Mouse (Mus musculus) WW6 (cell line): ENCODE results near the gene Lce3e.

Source experiments
- DNase-seq: peaks from one replicate; pipeline ENCODE4 v3.0.0-alpha.2; 2013; ENCODE audit warnings: low read depth, low spot score

Gene Lce3e

DNA sequence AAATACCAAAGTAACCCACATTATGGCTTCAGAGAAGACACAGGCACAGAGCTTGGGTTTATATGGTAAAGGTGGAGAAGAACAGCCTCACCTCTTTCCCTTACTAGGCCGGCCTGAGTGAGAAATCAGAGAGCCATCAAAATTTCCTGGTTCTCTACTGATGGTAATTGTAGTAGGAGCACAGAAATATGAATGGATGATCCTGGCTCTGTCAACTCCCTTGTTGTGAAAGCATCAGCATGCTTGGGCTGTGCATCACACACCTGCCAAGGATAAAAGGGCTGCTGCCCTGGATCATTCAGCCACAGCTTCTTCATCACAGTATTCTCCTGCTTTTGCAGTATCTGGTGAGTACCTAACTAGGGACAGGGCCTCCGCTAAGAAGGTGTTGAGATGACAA lies at the start of gene Lce3e:
TSS of gene Lce3e (plus strand) at position 301 of the 400 bp plus-strand sequence.
- no peak for DNase-seq

- DNase-seq, result no peak
Observed at GRCm38 (mm10) chr3:92920364-92920763, 46.5 kb upstream of the Lce3e start.

- no peak for DNase-seq
Observed at GRCm38 (mm10) chr3:92926130-92926529, 40.7 kb upstream of the Lce3e start, which contains the start of gene Lce3a. TSS of gene Lce3a (minus strand) at chr3:92926230.

DNA sequence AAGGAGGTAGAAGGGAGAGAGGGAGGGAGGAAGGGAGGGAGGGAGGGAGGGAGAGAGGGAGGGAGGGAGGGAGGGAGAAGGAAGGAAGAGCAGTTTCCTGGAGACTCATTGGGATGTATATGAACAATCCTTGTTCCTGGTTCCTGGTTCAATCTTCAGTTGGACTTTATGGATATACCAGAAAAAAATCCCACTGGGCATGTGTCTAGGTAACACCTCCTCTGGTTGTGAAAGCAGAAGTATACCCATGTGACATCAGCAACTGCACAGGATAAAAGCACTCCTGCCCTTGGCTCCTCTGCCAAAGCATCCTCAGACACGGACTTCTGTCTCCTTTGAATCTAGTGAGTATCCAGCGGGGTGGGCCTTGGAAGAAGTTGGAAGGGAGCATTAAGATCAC lies 34.2 kb upstream of the Lce3e start, which contains the start of gene Lce3b:
TSS of gene Lce3b (plus strand) at position 301 of the 400 bp plus-strand sequence.
- no peak for DNase-seq

GRCm38 (mm10) chr3:92944186-92944585 lies 22.7 kb upstream of the Lce3e start, which contains the start of gene Lce3c:
TSS of gene Lce3c (plus strand) at chr3:92944486.
- no peak for DNase-seq

- no peak for DNase-seq
Observed at GRCm38 (mm10) chr3:92957090-92957489, 9.8 kb upstream of the Lce3e start, which contains the start of gene Lce3d. TSS of gene Lce3d (plus strand) at chr3:92957390.

- no peak for DNase-seq
Observed at GRCm38 (mm10) chr3:92978484-92978883, 11.6 kb downstream of the Lce3e start.

DNA sequence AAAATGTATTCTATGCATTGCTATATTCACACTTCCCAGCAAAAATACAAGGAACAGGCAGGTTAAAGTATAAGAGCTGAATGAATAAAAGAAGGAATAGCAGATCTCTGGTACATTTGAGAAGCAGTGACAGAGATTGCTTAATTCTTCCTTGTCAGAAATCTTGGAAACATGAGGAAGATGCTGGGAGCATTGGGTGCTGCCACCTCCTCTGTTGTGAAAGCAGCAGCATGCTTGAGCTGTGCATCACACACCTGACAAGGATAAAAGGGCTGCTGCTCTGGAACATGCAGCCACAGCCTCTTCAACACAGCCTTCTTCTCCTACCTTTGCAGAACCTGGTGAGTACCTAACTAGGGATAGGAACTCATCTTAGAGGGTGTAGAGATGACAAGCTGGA lies 25.1 kb downstream of the Lce3e start, which contains the start of gene Lce3f:
TSS of gene Lce3f (plus strand) at position 301 of the 400 bp plus-strand sequence.
- DNase-seq, result no peak

GRCm38 (mm10) chr3:92998691-92999090 lies 31.8 kb downstream of the Lce3e start:
- peak; percentile 36 for DNase-seq

DNA sequence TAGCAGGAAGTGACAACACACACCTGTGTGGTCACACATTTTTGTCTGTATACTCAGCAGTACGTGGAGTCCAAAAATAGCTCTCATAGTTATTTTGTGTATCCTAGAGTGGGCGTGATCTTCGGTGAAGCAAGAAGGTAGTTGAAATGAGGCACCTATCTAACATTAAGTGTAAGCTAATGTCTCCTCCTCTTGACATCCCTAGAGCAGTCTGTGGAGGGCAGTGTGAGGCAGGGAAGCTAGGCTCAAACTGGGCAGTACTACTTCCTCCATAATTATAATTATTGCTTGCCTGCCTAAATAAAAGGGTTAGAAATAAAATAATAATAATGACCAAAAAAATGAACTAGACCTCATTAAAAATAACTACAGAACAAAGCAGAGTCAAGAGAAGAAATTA lies 33.8 kb downstream of the Lce3e start:
- no peak for DNase-seq

DNA sequence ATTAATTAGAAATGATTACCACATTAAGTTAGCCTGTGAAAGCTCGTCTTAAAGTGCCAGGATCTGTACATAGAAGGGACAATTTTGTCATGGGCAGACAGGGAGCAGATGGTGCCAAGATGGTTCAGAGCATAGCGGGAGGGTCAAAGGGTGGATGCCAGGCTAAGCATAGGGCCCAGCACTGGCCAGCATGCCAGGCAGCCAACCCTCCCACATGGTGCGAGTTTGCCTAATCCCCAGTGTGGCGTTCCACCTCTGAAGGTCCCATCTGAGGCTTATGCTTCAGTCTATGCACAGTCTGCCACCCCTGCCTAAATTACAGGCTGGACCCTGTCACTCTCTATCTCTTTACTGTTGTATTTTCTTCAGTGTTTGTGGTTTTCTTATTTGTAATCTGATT lies 36.0 kb downstream of the Lce3e start:
- DNase-seq, result no peak

DNA sequence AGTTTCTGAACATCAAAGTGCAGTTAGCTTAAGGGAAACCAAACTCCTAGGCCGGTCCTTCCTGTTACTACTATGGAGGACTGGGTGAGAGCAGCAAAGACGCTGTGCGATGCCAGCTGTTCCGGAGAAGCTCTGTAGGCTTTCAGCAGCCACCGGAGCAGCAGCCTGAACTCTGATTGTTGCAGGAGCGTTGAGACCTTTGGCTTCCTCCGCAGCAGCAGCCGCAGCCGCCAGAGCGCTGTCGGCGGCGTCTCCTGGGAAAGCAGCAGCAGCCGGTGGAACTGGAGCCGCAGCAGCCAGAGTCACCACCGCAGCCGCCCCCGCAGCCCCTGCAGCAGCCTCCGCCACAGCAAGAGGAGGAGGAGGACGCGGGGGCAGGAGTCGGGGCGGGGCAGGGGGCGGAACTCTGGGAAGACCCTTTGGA lies 47.5 kb downstream of the Lce3e start:
- peak; percentile 11 for DNase-seq

DNA sequence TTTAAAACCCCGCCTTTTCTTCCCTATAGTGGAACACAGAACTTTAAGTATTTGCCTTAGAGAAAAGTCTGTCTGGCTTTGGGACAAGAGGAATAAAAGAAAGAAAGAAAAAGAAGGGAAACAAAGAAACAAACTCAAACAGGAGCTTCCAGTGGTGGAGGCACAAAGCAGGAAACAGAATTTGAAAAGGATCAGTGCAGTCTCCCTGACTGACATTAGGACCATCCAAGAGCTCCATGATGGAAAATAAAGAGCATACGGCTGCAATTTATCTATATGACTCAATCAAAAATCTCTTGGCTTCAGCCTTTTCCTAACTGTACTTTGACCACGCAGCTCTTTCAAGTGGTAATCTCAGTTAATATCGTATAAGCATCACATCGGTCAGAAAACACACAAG lies 48.0 kb downstream of the Lce3e start:
- DNase-seq, result no peak

DNA sequence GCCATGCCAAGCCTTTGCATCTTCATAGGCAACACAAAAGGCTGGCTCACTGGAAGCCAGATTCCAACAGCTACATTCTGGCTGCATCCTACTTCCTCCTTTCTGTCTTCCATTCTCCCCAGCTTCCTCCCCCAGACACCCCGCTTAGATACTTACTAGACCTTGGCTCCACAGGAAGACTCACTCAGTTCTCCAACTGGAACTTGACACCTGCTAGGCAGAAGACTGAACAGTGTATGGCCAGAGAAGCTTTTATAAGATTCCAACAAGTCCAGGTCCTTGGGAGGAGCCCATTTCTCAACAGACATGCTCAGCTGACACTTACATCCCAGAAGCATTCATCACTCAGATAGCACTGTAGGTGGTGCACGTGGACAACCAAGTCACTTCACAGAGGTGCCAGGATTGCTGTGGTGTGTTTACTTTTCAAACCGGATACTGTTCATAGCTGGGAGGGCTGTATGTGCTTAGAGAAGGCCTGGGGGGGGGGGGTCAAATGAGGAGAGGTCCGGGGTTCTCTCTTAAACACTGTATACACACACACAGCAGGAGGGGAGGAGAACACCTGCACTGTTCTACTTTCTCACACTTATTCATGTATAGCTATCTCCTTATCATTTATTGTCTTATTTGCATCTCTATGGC lies 48.7 kb downstream of the Lce3e start, which contains the start of gene Crct1:
TSS of gene Crct1 (minus strand) at position 228 of the 645 bp plus-strand sequence.
- DNase-seq, result no peak
